Comparison of ENCODE assay signal across 24 mouse cellular contexts in the genomic region with DNA sequence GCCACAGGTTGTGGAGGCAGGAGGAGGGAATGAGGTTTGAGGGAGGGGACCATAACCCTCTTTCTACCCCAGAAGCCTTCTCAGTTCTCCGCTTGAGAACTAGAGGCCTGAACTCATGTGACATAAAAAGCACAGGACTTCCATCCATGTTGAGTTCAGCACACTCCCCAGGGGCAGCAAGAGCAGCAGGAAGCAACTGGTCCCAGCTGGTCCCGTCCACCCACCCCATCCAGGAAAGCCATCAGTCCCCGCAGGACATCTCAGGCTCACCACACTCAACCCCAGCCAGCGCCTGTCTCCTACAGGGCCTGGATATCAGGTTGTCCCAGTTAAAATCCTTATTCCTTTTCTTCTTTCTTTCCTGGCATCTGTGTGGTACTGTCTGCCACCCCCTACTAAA.
DNase-seq lines count a peak whose midpoint lies in the region; ATAC-seq and TF ChIP-seq lines count a peak whose summit lies in the region.
"Had no signal": no experiment of that assay in that cellular context is flagged by ENCODE, and none has a peak within 500 bp of the region (broad histone marks: within the 10 kb centered on the region; RNA-seq: fewer than 3 reads in every experiment).

No protein-coding gene starts in this region.

- H3K27me3 ChIP-seq in heart, embryonic 10.5 days (ENCODE audit: insufficient read depth, poor library complexity, severe bottlenecking): no peaks in the 10 kb centered on the region
- no peaks in the 10 kb centered on the region for H3K27me3 ChIP-seq in limb, embryonic 10.5 days (ENCODE audit: low read depth, poor library complexity, severe bottlenecking)
- no peaks in the 10 kb centered on the region for H3K27me3 ChIP-seq in midbrain, postnatal 0 days (ENCODE audit: insufficient read depth, low read length)
- H3K27me3 ChIP-seq: neural tube, embryonic 15.5 days had no signal

- no peak for TF ChIP-seq CTCF in midbrain, postnatal 0 days (IDR thresholded peaks at IDR 0.05)

- DNase-seq in heart, embryonic 10.5 days (ENCODE audit: low spot score): no peak
- DNase-seq in heart, postnatal 25 days (ENCODE audit: low spot score): no peak
- DNase-seq in kidney, postnatal 10 days: peak; percentile 40
- no peak for DNase-seq in kidney, postnatal 4 days
- no peak for DNase-seq in limb, embryonic 10.5 days (ENCODE audit: low spot score)
- DNase-seq in midbrain, postnatal 0 days (ENCODE audit: low spot score): no peak
- DNase-seq: adrenal gland, adult 2 months; cerebellum, adult 11-12 months; cerebellum, postnatal 10 days; heart, postnatal 36 days; kidney, adult 8-10 months; kidney, postnatal 36 days; layer of hippocampus, adult 9-11 months; liver, postnatal 0 days; lung, postnatal 14 days; right cerebral cortex, adult 18-20 months; right cerebral cortex, postnatal 4 days had no signal

- H3K9ac ChIP-seq in midbrain, postnatal 0 days (replicated peaks; ENCODE audit: low read length, poor library complexity, severe bottlenecking): no peak overlapping the region
- H3K9ac ChIP-seq: hindbrain, embryonic 14.5 days; liver, postnatal 0 days; neural tube, embryonic 15.5 days had no signal

- no peaks in the 10 kb centered on the region for H3K9me3 ChIP-seq in heart, embryonic 10.5 days
- no peaks in the 10 kb centered on the region for H3K9me3 ChIP-seq in limb, embryonic 10.5 days (replicated peaks)
- no peaks in the 10 kb centered on the region for H3K9me3 ChIP-seq in midbrain, postnatal 0 days (ENCODE audit: low read length)
- H3K9me3 ChIP-seq: embryonic facial prominence, embryonic 10.5 days; neural tube, embryonic 15.5 days had no signal

- H3K4me1 ChIP-seq in heart, embryonic 10.5 days: peaks cover 34% of the 10 kb centered on the region
- H3K4me1 ChIP-seq in brown adipose tissue, adult 24 weeks (ENCODE audit: control insufficient read depth, insufficient read depth, insufficient read length, low read length): peaks cover 35% of the 10 kb centered on the region
- H3K4me1 ChIP-seq in limb, embryonic 10.5 days: peaks cover 37% of the 10 kb centered on the region
- H3K4me1 ChIP-seq in midbrain, postnatal 0 days (ENCODE audit: insufficient read depth, low read length): no peaks in the 10 kb centered on the region

- intact Hi-C loops in heart, postnatal 25 days (cut with DNase I): no loop called here

- peak overlapping the region; percentile 71; the same call in 1 of the 2 replicates for H3K27ac ChIP-seq in heart, embryonic 10.5 days
- peak overlapping the region; percentile 83 for H3K27ac ChIP-seq in brown adipose tissue, adult 24 weeks (replicated peaks; ENCODE audit: low read depth, low read length)
- peak overlapping the region; percentile 74 for H3K27ac ChIP-seq in limb, embryonic 10.5 days
- no peak overlapping the region for H3K27ac ChIP-seq in midbrain, postnatal 0 days (ENCODE audit: low read depth, low read length)
- H3K27ac ChIP-seq: embryonic facial prominence, embryonic 10.5 days; hindbrain, embryonic 14.5 days; neural tube, embryonic 15.5 days had no signal

- H3K4me3 ChIP-seq in heart, embryonic 10.5 days: no peak overlapping the region
- no peak overlapping the region for H3K4me3 ChIP-seq in brown adipose tissue, adult 24 weeks (ENCODE audit: insufficient read depth, low read depth, low read length)
- no peak overlapping the region for H3K4me3 ChIP-seq in limb, embryonic 10.5 days
- H3K4me3 ChIP-seq in midbrain, postnatal 0 days (ENCODE audit: low read depth, low read length): no peak overlapping the region
- H3K4me3 ChIP-seq: embryonic facial prominence, embryonic 10.5 days; neural tube, embryonic 15.5 days had no signal

- WGBS in heart, embryonic 10.5 days: 75% methylated on average over 4 of the region's 4 CpGs
- 84% methylated on average over 4 of the region's 4 CpGs for WGBS in limb, embryonic 10.5 days
- WGBS in midbrain, postnatal 0 days: 92% methylated on average over 4 of the region's 4 CpGs

- H3K4me2 ChIP-seq in midbrain, postnatal 0 days (ENCODE audit: low read depth, low read length, poor library complexity, severe bottlenecking): no peak overlapping the region
- H3K4me2 ChIP-seq: hindbrain, embryonic 14.5 days; midbrain, embryonic 11.5 days; neural tube, embryonic 15.5 days had no signal

- ATAC-seq in midbrain, postnatal 0 days (ENCODE audit: low FRiP score): no peak
- ATAC-seq: forebrain, embryonic 16.5 days; inflammation-experienced regulatory T-cells, adult 6 months; liver, postnatal 0 days had no signal

- H3K36me3 ChIP-seq in heart, embryonic 10.5 days: no peaks in the 10 kb centered on the region
- H3K36me3 ChIP-seq in limb, embryonic 10.5 days: no peaks in the 10 kb centered on the region
- H3K36me3 ChIP-seq in midbrain, postnatal 0 days (ENCODE audit: insufficient read depth, low read length): no peaks in the 10 kb centered on the region
- H3K36me3 ChIP-seq: embryonic facial prominence, embryonic 10.5 days; neural tube, embryonic 15.5 days had no signal
